Mouse (Mus musculus) liver, embryonic 15.5 days (tissue): ENCODE data around the gene Wwox. TPM values are rescaled to one million over a fixed set of nuclear protein-coding genes. Genes with fewer than 3 reads are reported as not detected.
A peak's percentile ranks its signal among the peaks of the same experiment; 100 is the strongest.

Experiments
- ATAC-seq: fragments of 200-750 bp; cut with Nextera tagmentation; 2 replicates; pipeline ENCODE4 v1.8.0; 2017; ENCODE audit warnings: moderate number of reproducible peaks, mild to moderate bottlenecking, moderate library complexity; ENCODE audit not compliant: insufficient read depth
- H3K27ac ChIP-seq: fragments of 300-500 bp; sonication (generic); replicated peaks from 2 replicates; pipeline ENCODE4 v1.5.1; 2015; ENCODE audit warnings: mild to moderate bottlenecking, inconsistent platforms
- H3K27me3 ChIP-seq: fragments of 300-500 bp; sonication (generic); 2 replicates; pipeline ENCODE4 v1.6.1; 2015; ENCODE audit warnings: mild to moderate bottlenecking, inconsistent platforms
- H3K36me3 ChIP-seq: fragments of 300-500 bp; sonication (generic); replicated peaks from 2 replicates; pipeline ENCODE4 v1.6.1; 2015; ENCODE audit warnings: moderate library complexity, mild to moderate bottlenecking, inconsistent platforms
- H3K4me1 ChIP-seq: fragments of 300-500 bp; sonication (generic); replicated peaks from 2 replicates; pipeline ENCODE4 v1.6.1; 2015; ENCODE audit warnings: inconsistent platforms
- H3K4me2 ChIP-seq: fragments of 300-500 bp; sonication (generic); 2 replicates; pipeline ENCODE4 v1.6.1; 2015; ENCODE audit warnings: moderate library complexity, mild to moderate bottlenecking, inconsistent platforms
- H3K4me3 ChIP-seq: fragments of 300-500 bp; sonication (generic); replicated peaks from 2 replicates; pipeline ENCODE4 v1.5.1; 2015; ENCODE audit warnings: mild to moderate bottlenecking, inconsistent platforms
- H3K9ac ChIP-seq: fragments of 300-500 bp; sonication (generic); 2 replicates; pipeline ENCODE4 v1.6.1; 2015; ENCODE audit warnings: moderate library complexity, mild to moderate bottlenecking, inconsistent platforms
- H3K9me3 ChIP-seq: fragments of 300-500 bp; sonication (generic); replicated peaks from 2 replicates; pipeline ENCODE4 v1.6.1; 2016; ENCODE audit warnings: inconsistent platforms
- WGBS: fragments of 180-500 bp; shearing (Covaris S2); methylation state at CpG from one replicate; pipeline ENCODE4 v1.1.7; 2015; ENCODE audit warnings: mixed read lengths; ENCODE audit not compliant: insufficient replicate concordance; 5-methylcytosine and 5-hydroxymethylcytosine counted together
- polyA plus RNA-seq: library from polyadenylated mRNA; unstranded; fragments of >200 nt; fragmentation: Nextera tagmentation; extraction: Ambion mirVana; gene quantifications from 2 replicates; pipeline ENCODE4 v1.2.1, GENCODE M21; 2015

Wwox gene
- polyA plus RNA-seq, 1 experiment from 2014 or later, result 3.5 TPM

DNA sequence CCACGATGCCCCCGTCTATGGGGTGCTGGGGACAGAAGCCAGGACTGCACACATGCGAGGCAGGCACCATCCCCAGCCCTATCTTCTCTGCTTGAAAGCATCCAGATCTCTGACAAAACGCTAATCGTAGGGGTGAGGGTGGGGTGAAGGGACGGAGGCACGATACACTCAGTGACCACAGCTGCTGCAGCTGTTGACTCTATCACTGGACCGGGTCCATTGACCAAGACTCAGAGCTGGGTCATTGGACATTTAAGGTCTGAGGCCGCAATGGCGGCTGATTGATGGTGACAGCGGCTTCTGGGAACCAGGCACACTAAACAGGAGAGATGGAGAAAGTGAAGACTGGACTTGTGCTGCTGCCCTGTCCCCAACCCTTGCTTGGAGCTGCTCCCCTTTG is 768.0 kb downstream of the Wwox start:
- no peak overlapping the region for H3K4me2 ChIP-seq
- peaks cover 5% of the 10 kb centered on the region; the same call in 1 of the 2 replicates for H3K4me1 ChIP-seq
- H3K27me3 ChIP-seq, result no peaks in the 10 kb centered on the region
- no peak for ATAC-seq
- H3K4me3 ChIP-seq, result no peak overlapping the region
- no peaks in the 10 kb centered on the region for H3K9me3 ChIP-seq
- no peak overlapping the region for H3K9ac ChIP-seq
- WGBS, result 67% methylated on average over 11 of the region's 11 CpGs
- H3K36me3 ChIP-seq, result no peaks in the 10 kb centered on the region
- no peak overlapping the region for H3K27ac ChIP-seq

DNA sequence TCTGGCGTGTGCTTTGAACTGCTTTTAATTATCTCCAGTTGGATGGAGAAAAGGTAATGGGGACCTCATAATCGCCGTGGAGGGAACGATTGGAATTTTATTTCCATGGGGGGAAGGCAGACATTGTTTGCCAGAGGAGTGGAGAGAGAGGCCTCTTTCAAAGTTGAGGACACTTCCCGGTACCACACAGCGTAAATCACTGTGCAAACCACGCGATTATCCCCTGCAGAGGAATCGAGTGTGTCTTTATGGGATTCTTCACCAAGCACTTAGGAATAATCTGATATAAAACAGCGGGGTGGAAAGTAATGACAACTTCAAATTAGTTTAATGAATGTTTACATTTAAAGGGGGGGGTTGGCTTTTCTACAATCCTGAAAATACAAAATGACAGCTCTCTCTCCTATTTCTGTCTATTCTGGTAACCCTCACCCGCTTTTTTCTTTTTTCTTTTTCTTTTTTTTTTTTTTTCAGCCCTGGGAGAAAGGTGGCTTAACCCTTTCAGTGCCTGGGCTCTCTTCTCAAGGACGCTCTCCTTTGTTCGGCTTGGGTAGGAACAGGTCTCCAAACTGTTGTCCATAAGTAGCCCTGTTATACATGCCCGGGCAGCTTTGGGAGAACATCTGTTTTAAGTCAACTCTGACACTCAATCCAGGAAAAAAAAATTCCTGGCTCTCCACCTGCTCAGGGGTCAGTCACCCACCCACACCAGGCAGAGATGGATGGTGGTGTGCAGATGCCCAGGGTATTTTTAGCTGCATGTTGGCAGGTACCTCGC is 769.1 kb downstream of the Wwox start:
- Histone ChIP-seq H3K4me2 (no peak overlapping the region), H3K9me3 (no peaks in the 10 kb centered on the region), H3K27me3 (no peaks in the 10 kb centered on the region), H3K4me3 (no peak overlapping the region), H3K27ac (no peak overlapping the region), H3K4me1 (peaks cover 5% of the 10 kb centered on the region; the same call in 1 of the 2 replicates), H3K9ac (no peak overlapping the region), H3K36me3 (no peaks in the 10 kb centered on the region)
- no peak for ATAC-seq
- 66% methylated on average over 15 of the region's 15 CpGs for WGBS

DNA sequence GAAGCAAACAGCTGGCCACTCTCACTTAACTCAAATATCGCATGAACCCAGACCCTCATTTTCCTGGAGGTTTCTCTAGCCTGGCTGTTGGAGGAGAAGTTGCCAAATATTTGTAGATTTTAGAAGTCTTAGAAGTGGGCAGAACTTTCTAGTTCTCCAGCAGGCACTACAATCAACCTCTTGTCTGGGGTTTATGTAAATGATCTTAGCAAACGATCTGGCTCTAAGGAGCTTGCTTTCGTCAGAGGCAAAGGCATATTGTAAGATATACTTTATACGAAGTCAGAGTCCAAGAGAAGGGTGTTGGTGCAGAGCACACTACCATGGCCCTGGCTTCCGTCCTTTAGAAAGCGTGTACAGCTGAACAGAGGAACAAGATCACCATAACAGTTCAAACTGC is 770.6 kb downstream of the Wwox start:
- Histone ChIP-seq H3K27ac (no peak overlapping the region), H3K4me1 (peaks cover 5% of the 10 kb centered on the region; the same call in 1 of the 2 replicates), H3K36me3 (no peaks in the 10 kb centered on the region), H3K4me3 (no peak overlapping the region), H3K4me2 (no peak overlapping the region), H3K27me3 (no peaks in the 10 kb centered on the region), H3K9ac (no peak overlapping the region), H3K9me3 (no peaks in the 10 kb centered on the region)
- ATAC-seq, result no peak
- WGBS, result 59% methylated on average over 6 of the region's 6 CpGs

DNA sequence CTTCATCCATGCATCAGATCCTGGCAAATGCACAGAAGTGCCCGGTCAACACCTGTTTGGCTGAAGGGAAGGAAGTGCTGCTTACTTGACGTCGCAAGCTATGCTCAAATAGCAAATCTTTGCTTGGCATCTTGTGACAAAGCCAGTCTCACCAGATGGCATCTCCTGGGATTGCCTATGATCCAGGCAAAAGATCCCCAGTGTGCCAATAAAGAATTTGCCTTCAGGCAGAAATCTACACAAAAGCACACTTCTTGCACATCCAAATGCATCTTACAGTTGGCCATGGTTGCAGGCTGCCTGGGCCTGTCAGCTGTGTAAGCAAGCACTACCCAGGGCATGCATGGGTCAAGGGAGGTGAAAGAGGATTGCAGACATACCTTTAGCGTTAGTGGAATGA is 773.7 kb downstream of the Wwox start:
- Histone ChIP-seq H3K36me3 (no peaks in the 10 kb centered on the region), H3K4me1 (peaks cover 5% of the 10 kb centered on the region; the same call in 1 of the 2 replicates), H3K9me3 (no peaks in the 10 kb centered on the region), H3K9ac (no peak overlapping the region), H3K27ac (no peak overlapping the region), H3K4me2 (no peak overlapping the region), H3K4me3 (no peak overlapping the region), H3K27me3 (no peaks in the 10 kb centered on the region)
- ATAC-seq, result no peak
- 60% methylated on average over 4 of the region's 4 CpGs for WGBS

DNA sequence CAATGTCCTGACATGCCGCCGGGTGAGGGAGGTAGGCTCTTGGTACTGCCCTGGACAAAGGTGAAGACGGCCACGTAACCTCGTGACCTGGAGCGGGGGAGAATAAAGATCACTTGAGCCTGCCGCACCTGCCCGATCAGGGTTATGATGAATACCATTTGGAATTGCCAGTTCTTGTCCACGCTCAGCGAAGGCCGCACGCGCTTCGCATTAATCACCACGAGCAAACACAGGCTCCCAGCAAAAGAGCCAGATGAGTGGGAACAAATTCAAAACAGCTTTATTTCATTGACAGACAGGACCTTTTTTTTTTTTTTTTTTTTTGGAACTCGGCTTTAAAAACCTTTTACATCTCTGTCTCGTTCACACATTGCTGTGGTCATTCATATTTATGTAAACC is 775.4 kb downstream of the Wwox start:
- Histone ChIP-seq H3K9ac (no peak overlapping the region), H3K4me1 (peaks cover 5% of the 10 kb centered on the region; the same call in 1 of the 2 replicates), H3K4me2 (no peak overlapping the region), H3K4me3 (no peak overlapping the region), H3K27ac (no peak overlapping the region), H3K36me3 (no peaks in the 10 kb centered on the region), H3K9me3 (no peaks in the 10 kb centered on the region), H3K27me3 (no peaks in the 10 kb centered on the region)
- no peak for ATAC-seq
- WGBS, result 74% methylated on average over 17 of the region's 17 CpGs

DNA sequence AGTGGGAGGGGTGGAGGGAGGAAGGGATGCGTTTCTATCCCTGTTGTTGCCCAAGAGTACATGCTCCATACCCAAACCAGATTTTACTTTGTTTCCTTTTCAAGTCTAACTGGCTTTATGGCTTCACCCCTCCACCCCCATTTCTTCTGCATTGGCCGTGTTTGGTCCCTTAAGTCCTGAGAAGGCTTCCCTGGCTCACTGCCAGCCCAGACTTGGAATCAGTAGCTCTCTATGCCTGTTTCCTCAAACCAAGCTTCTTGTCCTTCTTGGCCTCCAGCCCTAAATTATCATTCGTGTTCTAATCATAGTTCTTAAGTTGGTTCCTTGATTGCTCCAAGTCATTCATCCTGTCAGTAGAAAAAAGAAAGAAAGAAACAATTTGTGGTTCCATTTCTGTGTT is 777.3 kb downstream of the Wwox start:
- Histone ChIP-seq H3K4me2 (no peak overlapping the region), H3K4me3 (no peak overlapping the region), H3K9ac (no peak overlapping the region), H3K9me3 (no peaks in the 10 kb centered on the region), H3K27ac (no peak overlapping the region), H3K27me3 (no peaks in the 10 kb centered on the region), H3K4me1 (peaks cover 5% of the 10 kb centered on the region; the same call in 1 of the 2 replicates), H3K36me3 (no peaks in the 10 kb centered on the region)
- no peak for ATAC-seq
- 48% methylated on average over 3 of the region's 3 CpGs for WGBS

DNA sequence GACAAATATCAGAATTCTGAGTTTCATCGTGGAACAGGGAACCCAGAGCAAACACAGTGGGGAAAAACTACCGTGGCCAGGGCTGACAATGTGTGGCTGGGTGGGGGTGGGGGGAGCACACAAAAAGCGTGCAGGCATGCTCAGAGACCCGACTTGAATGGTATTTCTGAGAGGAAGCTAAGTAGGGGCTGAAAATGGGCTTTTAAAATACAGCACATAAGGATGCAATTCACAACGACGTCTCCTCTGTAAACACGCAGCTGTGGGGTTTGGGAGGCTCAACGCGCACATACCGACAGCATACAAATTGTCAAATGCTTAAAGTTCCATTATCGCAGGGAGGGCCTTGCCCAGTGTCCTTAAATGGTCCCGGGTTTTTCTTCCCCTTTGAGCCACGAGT is 783.1 kb downstream of the Wwox start:
- Histone ChIP-seq H3K27ac (no peak overlapping the region), H3K4me3 (no peak overlapping the region), H3K9ac (no peak overlapping the region), H3K36me3 (no peaks in the 10 kb centered on the region), H3K4me2 (no peak overlapping the region), H3K27me3 (no peaks in the 10 kb centered on the region), H3K4me1 (no peaks in the 10 kb centered on the region), H3K9me3 (no peaks in the 10 kb centered on the region)
- no peak for ATAC-seq
- 70% methylated on average over 13 of the region's 13 CpGs for WGBS

DNA sequence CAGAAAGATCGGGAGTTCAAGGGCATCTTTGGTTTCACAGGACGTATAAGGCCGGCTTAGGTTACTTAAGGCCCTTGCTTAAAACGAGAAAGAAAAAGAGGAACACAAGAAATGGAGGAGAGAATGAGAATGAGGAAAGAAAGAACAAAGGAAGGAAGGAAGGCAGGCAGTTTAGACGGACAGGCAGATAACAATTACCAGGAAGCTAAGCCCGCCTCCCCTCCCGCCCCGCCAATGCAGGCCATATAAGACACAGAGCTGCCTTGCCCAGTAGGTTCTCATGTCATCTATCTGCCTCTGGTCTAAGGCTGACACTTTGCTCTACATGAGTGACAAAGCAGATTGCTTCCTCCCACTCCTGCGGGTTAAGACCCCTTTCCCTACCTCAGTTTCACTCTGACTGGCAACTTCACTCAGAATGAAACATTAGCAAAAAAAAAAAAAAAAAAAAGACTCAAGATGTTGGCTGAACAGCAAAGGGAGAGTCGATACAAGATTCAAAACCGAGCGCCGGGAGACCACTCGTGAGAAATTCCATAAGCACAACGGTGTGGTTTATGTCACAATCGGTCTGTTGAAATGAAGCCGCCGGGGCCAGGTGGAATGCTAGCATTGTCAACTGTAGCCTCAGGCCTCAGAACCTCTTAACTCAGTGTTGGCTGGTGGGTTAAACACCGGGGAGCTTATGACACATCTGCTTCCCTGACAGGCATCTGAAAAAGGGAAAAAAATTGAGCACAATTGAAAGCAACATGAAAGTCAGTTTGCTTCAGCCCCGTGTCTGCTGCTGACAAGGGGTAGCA is 787.5 kb downstream of the Wwox start:
- no peaks in the 10 kb centered on the region for H3K36me3 ChIP-seq
- WGBS, result 35% methylated on average over 20 of the region's 20 CpGs
- H3K4me2 ChIP-seq, result no peak overlapping the region
- H3K27ac ChIP-seq, result no peak overlapping the region
- H3K4me1 ChIP-seq, result no peaks in the 10 kb centered on the region
- H3K4me3 ChIP-seq, result no peak overlapping the region
- no peaks in the 10 kb centered on the region for H3K9me3 ChIP-seq
- no peaks in the 10 kb centered on the region for H3K27me3 ChIP-seq
- H3K9ac ChIP-seq, result no peak overlapping the region
- ATAC-seq, result no peak

DNA sequence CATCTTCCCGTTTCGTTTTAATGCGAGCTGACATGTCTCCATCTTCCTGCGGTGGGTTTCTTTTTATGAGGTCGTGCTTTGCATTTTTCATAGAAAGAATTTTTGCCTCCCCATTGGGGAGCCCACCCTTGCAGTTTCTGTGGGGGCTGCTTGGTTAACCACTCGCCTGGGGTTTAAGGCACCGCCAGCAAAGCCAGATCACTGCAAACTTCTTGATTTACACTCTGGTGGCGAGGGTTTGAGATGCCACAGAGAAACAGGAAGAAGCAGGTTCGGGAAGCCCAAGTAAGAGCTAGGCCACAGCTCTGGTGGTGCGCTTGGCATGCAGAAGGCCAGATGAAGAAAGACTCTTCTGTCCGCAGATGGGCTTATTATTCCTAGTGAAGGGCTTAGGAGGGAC is 789.4 kb downstream of the Wwox start:
- H3K9ac ChIP-seq, result no peak overlapping the region
- H3K9me3 ChIP-seq, result no peaks in the 10 kb centered on the region
- H3K4me3 ChIP-seq, result no peak overlapping the region
- no peak for ATAC-seq
- H3K36me3 ChIP-seq, result no peaks in the 10 kb centered on the region
- no peak overlapping the region for H3K4me2 ChIP-seq
- no peaks in the 10 kb centered on the region for H3K4me1 ChIP-seq
- 51% methylated on average over 11 of the region's 11 CpGs for WGBS
- no peaks in the 10 kb centered on the region for H3K27me3 ChIP-seq
- no peak overlapping the region for H3K27ac ChIP-seq

DNA sequence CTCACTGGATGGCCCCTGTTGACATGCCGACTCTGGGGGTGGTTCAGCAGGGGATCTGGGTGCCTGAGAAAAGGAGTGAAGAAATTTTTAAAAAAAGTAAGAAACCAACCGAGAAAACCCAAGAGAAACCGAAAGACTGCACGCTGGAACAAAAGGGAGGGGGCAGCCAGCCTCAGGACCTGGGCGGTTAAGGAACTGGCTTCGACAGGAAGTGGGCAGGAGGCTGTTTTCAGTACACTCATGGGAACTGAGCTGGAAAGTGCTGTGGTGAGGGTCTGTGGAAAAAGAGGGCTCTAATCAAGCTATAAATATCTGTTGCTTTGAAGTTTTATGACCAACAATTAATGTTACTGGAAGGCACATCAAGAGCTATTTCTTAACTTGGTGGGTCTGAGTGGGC is 794.6 kb downstream of the Wwox start:
- H3K4me3 ChIP-seq, result 0 out of 2 replicates have a peak overlapping the region, but pooled peaks have one; percentile 14
- ATAC-seq, result no peak
- H3K9me3 ChIP-seq, result no peaks in the 10 kb centered on the region
- no peaks in the 10 kb centered on the region for H3K4me1 ChIP-seq
- no peak overlapping the region for H3K9ac ChIP-seq
- H3K27ac ChIP-seq, result no peak overlapping the region
- WGBS, result 13% methylated on average over 6 of the region's 6 CpGs
- no peaks in the 10 kb centered on the region for H3K36me3 ChIP-seq
- no peak overlapping the region; the same call in 1 of the 2 replicates for H3K4me2 ChIP-seq
- H3K27me3 ChIP-seq, result no peaks in the 10 kb centered on the region

DNA sequence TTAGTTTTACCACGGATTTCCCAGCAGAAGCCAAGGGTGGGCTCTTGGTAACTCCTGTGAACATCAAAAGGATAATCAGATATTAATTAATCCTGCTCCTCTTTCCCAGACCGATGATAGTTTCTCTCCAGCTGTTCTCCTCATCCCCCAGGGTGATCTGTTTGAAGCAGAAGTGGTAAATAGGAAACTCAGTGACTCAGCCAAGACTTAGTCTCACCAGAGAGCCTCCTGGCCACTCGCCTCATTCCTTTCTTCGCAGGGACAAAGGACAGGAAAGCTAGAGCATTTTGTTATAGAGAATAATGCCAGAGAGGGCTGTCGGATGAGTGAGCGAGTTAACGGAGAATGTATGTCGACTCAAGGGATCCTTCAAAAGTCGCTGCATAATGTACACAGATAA is 798.1 kb downstream of the Wwox start:
- no peak for ATAC-seq
- H3K4me1 ChIP-seq, result no peaks in the 10 kb centered on the region
- WGBS, result 55% methylated on average over 9 of the region's 9 CpGs
- no peaks in the 10 kb centered on the region for H3K9me3 ChIP-seq
- H3K36me3 ChIP-seq, result no peaks in the 10 kb centered on the region
- H3K4me3 ChIP-seq, result no peak overlapping the region
- no peak overlapping the region for H3K27ac ChIP-seq
- H3K4me2 ChIP-seq, result no peak overlapping the region
- H3K27me3 ChIP-seq, result no peaks in the 10 kb centered on the region
- H3K9ac ChIP-seq, result no peak overlapping the region
